1 mouse cellular context compared by ENCODE assay signal in genomic region chr1:135100400-135100799, GRCm38 (mm10).
TF ChIP-seq lines count a peak whose summit lies in the region.

No protein-coding gene starts in this region.

TF ChIP-seq in MEL, 35 proteins besides CTCF, POLR2A, EP300 and RAD21 (continued from another document):
- no peak for TF ChIP-seq MEF2A (IDR thresholded peaks at IDR 0.05; ENCODE audit: extremely low read depth, insufficient replicate concordance, low read depth, low read length, poor library complexity, severe bottlenecking)
- no peak for TF ChIP-seq NRF1 (IDR thresholded peaks at IDR 0.05; ENCODE audit: insufficient read depth, low read depth, low read length, poor library complexity, severe bottlenecking)
- TF ChIP-seq SIN3A (IDR thresholded peaks at IDR 0.05; ENCODE audit: low read length): no peak
- TF ChIP-seq NELFE (IDR thresholded peaks at IDR 0.05; ENCODE audit: low read depth, low read length): no peak
- no peak for TF ChIP-seq POLR2AphosphoS5 (IDR thresholded peaks at IDR 0.05; ENCODE audit: borderline replicate concordance, low read depth, low read length)
- TF ChIP-seq MAZ (IDR thresholded peaks at IDR 0.05; ENCODE audit: low read depth, low read length): no peak
- TF ChIP-seq TBP (IDR thresholded peaks at IDR 0.05; ENCODE audit: low read depth, low read length): no peak
- TF ChIP-seq ZKSCAN1 (IDR thresholded peaks at IDR 0.05; ENCODE audit: low read depth, low read length): no peak
- no peak for TF ChIP-seq CHD2 (IDR thresholded peaks at IDR 0.05; ENCODE audit: low read length)
- TF ChIP-seq BHLHE40 (IDR thresholded peaks at IDR 0.05; ENCODE audit: borderline replicate concordance, low read depth, low read length): no peak
- TF ChIP-seq ZNF384 (IDR thresholded peaks at IDR 0.05; ENCODE audit: low read depth, low read length): no peak
- no peak for TF ChIP-seq UBTF (IDR thresholded peaks at IDR 0.05; ENCODE audit: borderline replicate concordance, insufficient read depth, low read depth, low read length)
- TF ChIP-seq E2F4 (IDR thresholded peaks at IDR 0.05; ENCODE audit: borderline replicate concordance, low read depth, low read length): no peak
- TF ChIP-seq ZC3H11A (IDR thresholded peaks at IDR 0.05; ENCODE audit: low read depth, low read length): no peak
- TF ChIP-seq MYC (IDR thresholded peaks at IDR 0.05; ENCODE audit: low read depth, low read length): no peak
- no peak for TF ChIP-seq ETS1 (IDR thresholded peaks at IDR 0.05; ENCODE audit: low read depth, low read length)
- TF ChIP-seq GATA1 (IDR thresholded peaks at IDR 0.05; ENCODE audit: low read depth, low read length): no peak
- no peak for TF ChIP-seq USF1 (IDR thresholded peaks at IDR 0.05; ENCODE audit: low read depth, low read length)
